Mouse (Mus musculus) thymus, postnatal 0 days (tissue): ENCODE results near the gene Stag2. TPM values are rescaled to one million over a fixed set of nuclear protein-coding genes. Genes with fewer than 3 reads are reported as not detected.

Experiments
- DNase-seq: peaks from one replicate; pipeline ENCODE4 v3.0.0-alpha.2; 2015; ENCODE audit warnings: low spot score
- polyA plus RNA-seq: library from polyadenylated mRNA; unstranded; fragments of >200 nt; fragmentation: Nextera tagmentation; extraction: Ambion mirVana; gene quantifications from 2 replicates; pipeline ENCODE4 v1.2.1, GENCODE M21; 2015

Stag2 gene
- polyA plus RNA-seq, 1 experiment from 2014 or later = 56.8 TPM

DNA sequence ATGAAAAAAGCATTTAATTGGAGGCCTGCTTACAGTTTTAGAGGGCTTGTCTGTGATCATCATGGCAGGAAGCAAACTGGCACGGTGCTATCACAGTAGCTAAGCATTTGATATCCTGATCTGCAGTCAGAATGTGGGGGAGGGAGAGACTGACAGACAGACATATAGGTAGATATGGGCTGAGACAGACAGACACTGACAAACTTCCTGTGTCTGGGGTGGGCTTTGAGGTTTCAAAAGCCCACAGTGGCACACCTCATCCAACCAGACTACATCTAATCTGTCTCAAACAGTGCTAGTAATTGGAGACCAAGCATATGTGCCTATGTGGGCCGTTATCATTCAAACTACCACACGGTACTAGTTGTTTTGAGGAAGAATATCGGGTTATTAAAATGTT lies 53.4 kb downstream of the Stag2 start:
- no peak for DNase-seq

GRCm38 (mm10) chrX:42215742-42216141 lies 66.6 kb downstream of the Stag2 start:
- DNase-seq = no peak

DNA sequence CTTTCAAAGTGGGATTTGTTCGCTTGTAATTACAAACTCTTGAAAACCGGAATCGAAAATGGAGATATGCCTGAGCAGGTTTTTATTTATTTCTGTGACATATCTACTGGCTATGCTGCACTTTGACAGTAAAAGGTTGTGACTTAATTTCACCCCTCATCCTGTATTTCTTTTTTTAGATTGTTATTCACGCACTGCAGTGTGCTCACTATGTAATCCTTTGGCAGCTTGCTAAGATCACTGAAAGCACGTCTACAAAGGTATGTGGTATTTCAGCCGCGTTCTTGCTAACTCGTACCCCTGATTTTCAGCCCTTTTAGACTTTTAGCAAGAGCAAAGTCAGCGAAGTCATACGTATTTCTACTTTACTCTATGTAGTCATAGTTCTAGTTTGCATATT lies 101.2 kb downstream of the Stag2 start:
- no peak for DNase-seq

DNA sequence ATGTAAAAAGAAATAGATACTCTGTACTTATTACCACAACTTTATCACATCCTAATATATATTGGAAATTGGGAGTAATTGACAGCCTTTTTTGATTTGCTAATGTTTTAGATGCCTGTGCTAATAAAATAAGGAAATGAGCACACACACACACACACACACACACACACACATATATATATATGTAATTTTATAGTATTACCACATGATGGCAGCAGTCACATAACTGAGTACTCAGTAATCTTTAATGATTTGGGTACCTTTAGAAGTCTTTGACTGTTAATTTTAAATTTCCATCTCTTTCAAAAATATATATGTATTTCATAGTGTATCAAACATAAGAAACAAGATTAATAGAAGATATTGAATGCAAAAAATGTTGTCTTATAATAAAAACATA lies 123.6 kb downstream of the Stag2 start:
- peak; percentile 13 for DNase-seq

GRCm38 (mm10) chrX:42290215-42290614 lies 141.1 kb downstream of the Stag2 start:
- no peak for DNase-seq

GRCm38 (mm10) chrX:42315231-42315630 lies 166.1 kb downstream of the Stag2 start:
- DNase-seq = no peak

- DNase-seq = no peak
Observed at GRCm38 (mm10) chrX:42320424-42320823, 171.3 kb downstream of the Stag2 start.

DNA sequence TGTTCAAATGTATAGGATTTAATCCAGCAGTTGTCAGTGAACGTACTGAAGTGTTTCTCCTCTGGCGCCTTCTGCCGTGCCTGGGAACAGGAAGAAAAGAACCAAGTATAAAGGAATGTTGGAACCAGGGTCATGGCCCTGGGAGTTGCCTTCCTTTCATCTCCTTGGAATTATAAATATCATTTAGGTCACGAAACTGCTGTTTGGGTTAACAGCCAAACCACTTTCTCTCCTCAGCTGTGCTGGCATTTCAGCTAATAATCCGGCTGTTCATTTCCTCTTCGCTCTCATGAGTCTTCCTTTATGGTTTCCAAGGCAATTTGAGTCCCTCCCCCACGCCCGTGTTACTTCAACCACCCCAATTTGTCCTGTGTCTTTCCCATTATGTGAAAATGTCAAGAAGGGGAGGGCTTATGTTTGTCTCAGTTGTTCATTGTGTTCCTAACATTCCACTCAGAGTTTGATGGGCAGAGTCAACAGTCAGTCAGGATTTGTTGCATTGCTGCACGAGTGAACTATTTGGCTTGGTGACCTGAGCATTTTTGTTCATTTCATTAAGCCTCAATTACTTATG lies 172.2 kb downstream of the Stag2 start:
- DNase-seq = no peak

DNA sequence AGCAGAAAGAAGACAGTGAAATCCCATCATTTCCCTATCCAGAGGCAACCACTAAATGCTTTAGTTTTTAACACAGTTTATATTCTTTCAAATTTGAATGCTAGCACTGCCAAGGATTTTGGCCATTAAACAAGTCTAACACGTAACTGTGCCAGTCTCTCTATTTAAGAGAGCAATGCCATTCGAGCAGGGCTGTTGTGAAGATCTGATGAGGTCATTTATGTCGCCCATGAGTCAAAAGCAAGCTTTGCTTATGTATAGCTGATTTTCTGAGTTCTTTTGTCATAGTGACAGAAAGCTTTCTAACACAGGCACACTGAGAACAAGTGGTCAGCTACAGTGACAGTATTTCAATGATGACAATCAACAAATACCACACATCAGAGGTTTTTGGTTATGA lies 175.7 kb downstream of the Stag2 start:
- DNase-seq = no peak

Other genes starting within 250 kb of the Stag2 start
- gene Thoc2, start 228.6 kb upstream of the Stag2 start, polyA plus RNA-seq = 89.5 and 101 TPM in 2 replicates
- gene Xiap, start 89.6 kb upstream of the Stag2 start, polyA plus RNA-seq = 11.8 and 13.9 TPM in 2 replicates